Mouse (Mus musculus) embryo, embryonic 10.5 days (tissue): ENCODE data around the gene Eif2a.

Experiments used
- DNase-seq: peaks from one replicate; pipeline ENCODE4 v3.0.0-alpha.2; 2015; ENCODE audit warnings: low spot score

The Eif2a gene

DNA sequence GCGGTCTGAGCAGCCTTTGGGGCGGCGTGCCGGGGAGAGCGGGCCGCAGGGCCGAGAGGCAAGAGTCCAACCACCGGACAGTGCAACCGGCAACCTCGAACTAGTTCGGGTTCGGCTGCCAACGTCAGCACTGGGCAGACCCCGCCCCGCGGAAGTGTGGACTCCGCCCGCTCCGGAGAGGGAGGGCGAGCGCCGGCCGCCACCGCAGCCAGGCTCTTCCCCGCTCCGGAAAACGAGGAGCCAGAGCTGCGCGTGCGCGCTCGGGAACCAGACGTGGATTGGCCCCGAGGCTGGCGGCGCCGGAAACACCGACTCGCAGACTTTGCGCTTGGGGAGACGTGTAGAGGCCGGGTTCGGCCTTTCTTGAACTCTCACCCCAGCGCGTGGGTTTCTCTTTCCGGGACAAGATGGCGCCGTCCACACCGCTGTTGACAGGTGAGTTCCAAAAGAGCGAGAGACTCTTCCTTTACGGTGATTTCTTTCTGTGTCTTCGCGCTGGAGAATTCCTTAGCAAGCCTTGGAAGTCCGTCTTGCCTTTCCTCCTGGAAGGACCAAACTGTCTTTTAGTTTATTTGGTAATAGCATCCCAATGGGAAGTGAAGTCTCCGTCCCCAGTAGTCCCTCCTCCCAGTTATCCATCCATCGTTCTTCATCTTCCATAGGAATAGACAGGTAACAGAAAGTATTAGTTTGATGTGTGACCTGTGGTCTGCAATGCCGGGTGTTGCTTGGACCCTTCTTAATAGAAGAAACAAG is at the start of gene Eif2a, which contains the start of gene Serp1:
TSS of gene Eif2a (plus strand) at position 170 of the 756 bp plus-strand sequence.
TSS of gene Serp1 (minus strand) at position 241 of the 756 bp plus-strand sequence.
- DNase-seq, result peak; percentile 98

GRCm38 (mm10) chr3:58478755-58479455 is 46.7 kb upstream of the Eif2a start:
- DNase-seq, result no peak

- DNase-seq, result peak; percentile 24
These were observed 39.7 kb upstream of the Eif2a start for GRCm38 (mm10) chr3:58485883-58486282.

GRCm38 (mm10) chr3:58487121-58487520 is 38.5 kb upstream of the Eif2a start:
- no peak for DNase-seq

GRCm38 (mm10) chr3:58487999-58488775 is 37.4 kb upstream of the Eif2a start:
- DNase-seq, result no peak

DNA sequence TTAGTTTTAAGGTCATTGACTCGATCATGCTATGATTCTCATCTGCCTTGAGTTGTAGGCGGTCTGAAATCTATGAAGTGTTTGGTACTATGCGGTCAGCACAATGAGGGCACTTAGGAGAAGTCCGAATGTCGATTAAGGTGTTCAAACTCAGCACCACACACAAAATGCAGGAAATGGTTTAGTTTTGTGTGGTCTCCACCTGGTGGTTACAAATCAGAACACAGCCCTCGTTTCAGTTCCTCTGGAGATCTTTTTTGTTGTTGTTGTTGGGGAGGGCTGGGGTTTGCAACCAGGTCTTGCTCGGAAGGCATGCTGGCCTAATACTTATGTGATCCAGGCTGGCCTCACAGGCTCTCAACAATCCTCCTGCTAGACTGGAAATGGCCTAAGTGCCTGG is 34.8 kb upstream of the Eif2a start:
- peak; percentile 30 for DNase-seq

- DNase-seq, result no peak
These were observed 32.0 kb upstream of the Eif2a start for GRCm38 (mm10) chr3:58493621-58494020.

DNA sequence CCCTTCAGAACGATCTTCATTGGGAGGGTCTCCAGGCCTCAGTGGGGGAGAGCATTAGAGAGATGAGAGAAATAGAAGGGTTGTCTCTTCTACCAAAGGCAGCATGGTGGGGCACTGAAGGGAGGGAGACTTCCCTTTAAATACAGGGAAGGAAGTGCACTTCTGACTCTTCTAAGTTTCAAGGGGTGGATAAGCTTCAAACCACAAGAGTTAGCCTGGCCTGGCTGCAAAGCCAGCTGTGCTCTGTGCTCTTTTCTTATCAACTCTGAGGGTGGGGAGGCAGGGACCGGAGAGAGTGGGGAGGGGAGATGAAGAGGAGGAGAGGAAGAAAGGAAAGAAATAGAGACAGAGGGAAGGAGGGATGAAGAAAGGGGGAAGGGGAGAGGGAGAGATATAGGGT is 23.7 kb upstream of the Eif2a start:
- no peak for DNase-seq

GRCm38 (mm10) chr3:58503720-58504333 is 21.8 kb upstream of the Eif2a start:
- no peak for DNase-seq

DNA sequence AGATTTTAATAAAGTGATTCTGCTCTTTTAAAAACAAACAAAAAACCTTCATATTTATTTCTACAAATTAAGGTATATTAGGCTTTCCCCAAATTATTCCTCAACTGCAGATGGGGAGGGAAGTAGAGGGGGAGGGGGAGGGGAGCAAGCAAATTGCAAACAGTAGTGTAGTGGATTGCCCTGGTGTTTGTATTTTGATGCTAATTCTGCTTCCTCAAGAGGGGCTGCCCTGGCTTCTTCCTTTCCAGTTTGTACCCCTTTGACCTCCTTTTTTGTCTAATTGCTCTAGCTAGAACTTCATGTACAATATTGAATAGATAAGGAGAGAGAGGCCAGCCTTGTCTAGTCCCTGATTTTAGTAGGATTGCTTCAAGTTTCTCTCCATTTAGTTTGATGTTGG is 20.9 kb upstream of the Eif2a start:
- DNase-seq, result no peak

DNA sequence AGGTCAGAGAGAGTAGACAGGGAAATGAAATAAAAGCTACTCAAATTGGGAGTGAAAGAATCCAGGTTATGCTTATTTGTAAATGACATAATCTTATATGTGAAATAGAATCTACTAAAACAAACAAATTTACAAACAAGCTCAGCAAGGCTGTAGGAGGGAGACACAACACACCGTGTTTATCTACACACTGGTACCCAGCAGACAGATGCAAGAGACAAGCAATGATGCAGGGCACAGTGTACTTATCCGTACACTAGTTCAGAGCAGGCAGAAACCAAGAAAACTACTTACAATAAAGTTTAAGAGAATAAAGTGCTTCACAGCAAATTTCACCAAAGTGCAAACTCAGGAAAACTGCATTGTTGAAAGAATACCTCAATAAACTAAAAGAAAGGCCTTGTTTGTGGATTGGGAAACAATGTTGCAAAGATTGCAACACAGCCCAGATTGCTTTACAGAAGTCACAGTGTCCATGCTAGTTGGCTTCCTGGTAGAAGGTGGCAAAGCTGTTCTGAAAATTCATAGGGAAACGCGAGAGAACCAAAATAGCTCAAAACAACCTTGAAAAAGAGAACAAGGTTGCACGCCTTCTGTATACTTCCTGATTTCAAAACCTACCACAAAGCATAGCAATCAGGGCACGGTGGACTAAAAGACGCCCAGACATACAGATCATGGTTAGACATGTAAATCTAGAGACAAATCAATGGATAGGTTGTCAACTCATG is 17.4 kb upstream of the Eif2a start:
- no peak for DNase-seq

GRCm38 (mm10) chr3:58511581-58511980 is 14.0 kb upstream of the Eif2a start:
- DNase-seq, result no peak

DNA sequence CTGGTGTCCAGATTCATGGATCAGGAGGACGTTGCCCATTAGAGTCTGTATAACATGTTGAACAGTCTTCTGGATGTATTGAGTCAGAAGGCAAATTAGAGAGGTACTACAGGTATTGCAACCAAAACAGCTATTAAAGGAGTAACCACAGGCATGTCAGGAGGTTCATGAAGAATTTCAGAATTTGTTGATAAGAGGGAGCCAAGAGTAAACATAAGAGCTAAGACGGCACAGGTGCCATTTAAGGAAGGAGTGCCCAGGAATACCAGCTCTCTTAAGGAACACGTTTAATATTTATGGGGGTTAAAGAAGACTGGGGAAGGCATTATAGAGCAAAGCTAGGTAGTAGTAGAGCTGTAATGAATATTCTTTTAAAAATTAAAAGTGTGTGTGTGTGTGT is 12.9 kb upstream of the Eif2a start:
- DNase-seq, result no peak

DNA sequence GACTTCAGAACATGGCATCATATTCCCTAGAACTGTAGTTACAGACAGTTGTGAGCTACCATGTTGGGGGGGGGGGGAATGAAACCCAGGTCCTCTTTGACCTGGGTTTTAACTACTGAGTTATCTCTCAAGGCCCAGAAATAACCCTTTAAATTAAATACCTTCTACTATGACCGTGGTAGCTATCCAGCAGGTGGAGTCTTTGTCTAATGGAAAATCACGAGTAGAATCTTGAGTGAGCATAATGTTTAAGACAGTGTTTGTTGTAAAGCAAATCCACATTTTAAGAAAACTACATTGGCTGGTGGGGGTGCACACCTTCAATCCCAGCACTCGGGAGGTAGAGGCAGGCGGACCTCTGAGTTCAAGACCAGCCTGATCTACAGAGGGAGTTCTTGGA is 12.1 kb upstream of the Eif2a start:
- DNase-seq, result no peak

GRCm38 (mm10) chr3:58515947-58516601 is 9.5 kb upstream of the Eif2a start:
- no peak for DNase-seq

GRCm38 (mm10) chr3:58516602-58516976 is 9.0 kb upstream of the Eif2a start:
- no peak for DNase-seq

GRCm38 (mm10) chr3:58517258-58517657 is 8.4 kb upstream of the Eif2a start:
- no peak for DNase-seq

DNA sequence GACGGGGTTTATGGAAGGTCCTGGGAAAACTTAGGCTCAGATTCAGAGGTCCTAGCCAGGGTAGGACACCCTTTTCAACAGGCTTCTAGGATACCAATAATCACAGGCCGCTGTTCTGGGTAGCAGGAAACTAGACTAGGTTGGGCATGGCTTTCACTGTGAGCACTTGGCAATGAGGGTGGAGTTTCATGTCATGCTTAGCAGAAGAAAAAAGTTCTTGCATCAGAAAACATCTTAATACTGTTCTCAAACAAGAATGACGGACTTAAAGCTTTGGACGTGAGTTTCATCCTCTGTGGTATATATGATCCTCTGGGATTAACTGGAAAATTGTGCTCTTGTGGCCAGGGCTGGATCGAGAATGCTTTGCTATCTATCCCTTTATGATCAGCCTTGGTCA is 7.8 kb upstream of the Eif2a start:
- no peak for DNase-seq

DNA sequence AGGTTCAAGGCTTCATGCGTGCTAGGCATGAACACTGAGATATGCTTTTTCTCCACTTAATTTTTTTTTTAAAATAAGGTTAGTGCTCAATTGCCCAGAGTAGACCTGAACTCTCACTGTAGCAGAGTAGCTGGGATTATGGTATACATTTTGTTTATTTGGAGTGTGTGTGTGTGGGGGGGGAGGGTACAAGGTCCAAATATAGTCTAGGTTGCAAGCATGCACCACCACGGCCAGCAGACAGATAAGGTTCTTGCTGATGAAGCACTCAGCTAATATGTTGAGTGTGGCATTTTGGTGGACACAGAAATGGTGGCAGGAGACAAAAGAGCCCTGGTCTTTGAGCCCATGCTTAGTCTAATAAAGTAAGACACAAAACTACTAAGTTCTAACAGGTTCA is 6.7 kb upstream of the Eif2a start:
- DNase-seq, result no peak

GRCm38 (mm10) chr3:58519536-58519935 is 6.1 kb upstream of the Eif2a start:
- no peak for DNase-seq

GRCm38 (mm10) chr3:58520286-58520685 is 5.3 kb upstream of the Eif2a start:
- no peak for DNase-seq
